Mouse (Mus musculus) embryonic stem cell, embryonic (primary cell): Measurements from ENCODE around the gene Tmprss3.

Experiments used
- CTCF ChIA-PET, 4 experiments: fragments of 300-600 bp in 2 of 4; fragments of 350-600 bp in 2 of 4; sonication (Branson Sonifier 250); formaldehyde crosslinking; loops; one replicate each; lab custom pipeline; 2022; ENCODE audit warnings: inconsistent platforms in 2 of 4; lab: Charles Lee
- POLR2A ChIA-PET, 4 experiments: fragments of 300-600 bp in 2 of 4; fragments of 350-600 bp in 2 of 4; sonication (Branson Sonifier 250); formaldehyde crosslinking; loops; one replicate each; lab custom pipeline; 2022; ENCODE audit warnings: antibody characterized with exemption in 4 of 4, inconsistent platforms in 1 of 4; lab: Charles Lee

The Tmprss3 gene

GRCm38 (mm10) chr17:31198877-31199276 lies at the start of gene Tmprss3:
Gene Tmprss3 (minus strand): TSS chr17:31198977.
- POLR2A ChIA-PET, result interaction anchor here in 2 of 4 experiments (0.5 kb wide), 2 partner anchors 58 to 132 kb away, joined by 3 to 5 read pairs; no protein-coding TSS in a partner anchor
- CTCF ChIA-PET, result interaction anchor here in 1 of 4 experiments (1.1 kb wide), 1 partner anchor 77 kb away, joined by 3 read pairs; no protein-coding TSS in a partner anchor

GRCm38 (mm10) chr17:31247144-31247543 lies 48.4 kb upstream of the Tmprss3 start:
- CTCF ChIA-PET, result interaction anchor here in 3 of 4 experiments (0.5 to 1.2 kb wide), 11 partner anchors 13 to 523 kb away, joined by 3 to 11 read pairs (median 3); no protein-coding TSS in a partner anchor
- POLR2A ChIA-PET, result interaction anchor here in 3 of 4 experiments (0.6 to 2.3 kb wide), 22 partner anchors 10 to 1049 kb away, joined by 3 to 10 read pairs (median 4); partner anchors contain the start of genes Rsph1 (in 1 of the 3) and Slc37a1 (in 1 of the 3)

GRCm38 (mm10) chr17:31245321-31245720 lies 46.5 kb upstream of the Tmprss3 start:
- ChIA-PET POLR2A (interaction anchor here in 1 of 4 experiments (0.6 kb wide), 1 partner anchor 564 kb away, joined by 3 read pairs; no protein-coding TSS in a partner anchor), CTCF (interaction anchor here in 1 of 4 experiments (0.8 kb wide), 1 partner anchor 364 kb away, joined by 3 read pairs; no protein-coding TSS in a partner anchor)

- POLR2A ChIA-PET, result interaction anchor here in 3 of 4 experiments (0.6 to 1.4 kb wide), 9 partner anchors 12 to 765 kb away, joined by 3 to 5 read pairs (median 3); no protein-coding TSS in a partner anchor
These were observed 44.0 kb upstream of the Tmprss3 start for GRCm38 (mm10) chr17:31242764-31243163.

GRCm38 (mm10) chr17:31241156-31241555 lies 42.4 kb upstream of the Tmprss3 start:
- ChIA-PET CTCF (no interaction called here), POLR2A (interaction anchor here in 1 of 4 experiments (1.0 kb wide), 1 partner anchor 250 kb away, joined by 3 read pairs; no protein-coding TSS in a partner anchor)

More at GRCm38 (mm10) chr17:31242764-31243163, 44.0 kb upstream of the Tmprss3 start:
- CTCF ChIA-PET, result interaction anchor here (0.6 to 2.8 kb wide), 48 partner anchors 11 to 1848 kb away, joined by 3 to 20 read pairs (median 4); partner anchors contain the start of gene Rsph1 (in 2 of the 4)

- ChIA-PET POLR2A (interaction anchor here in 1 of 4 experiments (0.6 kb wide), 1 partner anchor 27 kb away, joined by 5 read pairs; no protein-coding TSS in a partner anchor), CTCF (interaction anchor here in 2 of 4 experiments (0.5 to 1.2 kb wide), 3 partner anchors 119 to 455 kb away, joined by 3 read pairs; no protein-coding TSS in a partner anchor)
These were observed 39.6 kb upstream of the Tmprss3 start for GRCm38 (mm10) chr17:31238234-31239020.

- ChIA-PET CTCF (interaction anchor here in 3 of 4 experiments (0.5 to 2.0 kb wide), 5 partner anchors 9 to 285 kb away, joined by 3 to 7 read pairs (median 4); no protein-coding TSS in a partner anchor), POLR2A (interaction anchor here in 2 of 4 experiments (0.6 to 1.0 kb wide), 5 partner anchors 10 to 174 kb away, joined by 3 to 5 read pairs (median 3); no protein-coding TSS in a partner anchor)
These were observed 37.1 kb upstream of the Tmprss3 start for GRCm38 (mm10) chr17:31235915-31236314.

GRCm38 (mm10) chr17:31232251-31233010 lies 33.7 kb upstream of the Tmprss3 start:
- CTCF ChIA-PET, result interaction anchor here in 3 of 4 experiments (0.6 to 0.7 kb wide), 3 partner anchors 62 to 520 kb away, joined by 3 to 21 read pairs (median 9); no protein-coding TSS in a partner anchor
- POLR2A ChIA-PET, result interaction anchor here in 2 of 4 experiments (1.2 to 2.1 kb wide), 2 partner anchors 15 to 34 kb away, joined by 4 read pairs; no protein-coding TSS in a partner anchor

- CTCF ChIA-PET, result no interaction called here
- POLR2A ChIA-PET, result interaction anchor here in 2 of 4 experiments (1.0 to 2.1 kb wide), 3 partner anchors 15 to 63 kb away, joined by 3 to 4 read pairs (median 4); no protein-coding TSS in a partner anchor
These were observed 33.0 kb upstream of the Tmprss3 start for GRCm38 (mm10) chr17:31231780-31232179.

- CTCF ChIA-PET, result no interaction called here
- POLR2A ChIA-PET, result no interaction called here
These were observed 28.2 kb upstream of the Tmprss3 start for GRCm38 (mm10) chr17:31226931-31227330.

- ChIA-PET POLR2A (interaction anchor here in 1 of 4 experiments (1.0 to 1.7 kb wide), 2 partner anchors 9 to 12 kb away, joined by 3 to 4 read pairs; no protein-coding TSS in a partner anchor), CTCF (no interaction called here)
These were observed 27.6 kb upstream of the Tmprss3 start for GRCm38 (mm10) chr17:31226368-31226767.

- ChIA-PET CTCF (interaction anchor here in 2 of 4 experiments (0.5 to 1.0 kb wide), 3 partner anchors 18 to 100 kb away, joined by 3 read pairs; no protein-coding TSS in a partner anchor), POLR2A (interaction anchor here in 2 of 4 experiments (1.0 to 2.3 kb wide), 4 partner anchors 9 to 31 kb away, joined by 3 to 8 read pairs (median 4); no protein-coding TSS in a partner anchor)
These were observed 25.8 kb upstream of the Tmprss3 start for GRCm38 (mm10) chr17:31224591-31224990.

- CTCF ChIA-PET, result no interaction called here
- POLR2A ChIA-PET, result interaction anchor here in 2 of 4 experiments (1.1 to 2.3 kb wide), 2 partner anchors 12 to 31 kb away, joined by 3 to 8 read pairs; no protein-coding TSS in a partner anchor
These were observed 25.1 kb upstream of the Tmprss3 start for GRCm38 (mm10) chr17:31223835-31224234.

GRCm38 (mm10) chr17:31222810-31223310 lies 24.1 kb upstream of the Tmprss3 start:
- CTCF ChIA-PET, result interaction anchor here in 1 of 4 experiments (0.6 kb wide), 1 partner anchor 20 kb away, joined by 3 read pairs; no protein-coding TSS in a partner anchor
- POLR2A ChIA-PET, result interaction anchor here in 1 of 4 experiments (2.3 kb wide), 1 partner anchor 11 kb away, joined by 8 read pairs; no protein-coding TSS in a partner anchor

- POLR2A ChIA-PET, result interaction anchor here in 2 of 4 experiments (0.5 to 1.2 kb wide), 3 partner anchors 14 to 97 kb away, joined by 3 to 4 read pairs (median 3); no protein-coding TSS in a partner anchor
- CTCF ChIA-PET, result interaction anchor here in 2 of 4 experiments (0.8 to 1.3 kb wide), 4 partner anchors 14 to 79 kb away, joined by 3 read pairs; no protein-coding TSS in a partner anchor
These were observed 17.5 kb upstream of the Tmprss3 start for GRCm38 (mm10) chr17:31216068-31216955.

GRCm38 (mm10) chr17:31211881-31212280 lies 13.1 kb upstream of the Tmprss3 start:
- POLR2A ChIA-PET, result interaction anchor here in 2 of 4 experiments (0.7 to 2.3 kb wide), 10 partner anchors 12 to 285 kb away, joined by 3 to 8 read pairs (median 3); partner anchors contain the start of gene Rsph1 (in 1 of the 2)

More at GRCm38 (mm10) chr17:31211881-31212280, 13.1 kb upstream of the Tmprss3 start:
- CTCF ChIA-PET, result interaction anchor here (0.6 to 1.6 kb wide), 11 partner anchors 12 to 261 kb away, joined by 3 to 18 read pairs (median 4); no protein-coding TSS in a partner anchor
